Mouse (Mus musculus): ENCODE results near the gene Cyth1. TPM values are rescaled to one million over a fixed set of nuclear protein-coding genes. Genes with fewer than 3 reads are reported as not detected.
A peak's percentile ranks its signal among the peaks of the same experiment; 100 is the strongest.

The Cyth1 gene
- polyA plus RNA-seq, 1 experiment from 2014 or later: 11.5 TPM

- Histone ChIP-seq H3K27ac (ENCODE audit: low read depth) (no peak overlapping the region), H3K27me3 (ENCODE audit: insufficient read depth, low read length) (no peaks in the 10 kb centered on the region), H3K4me2 (no peak overlapping the region), H3K4me1 (ENCODE audit: insufficient read depth) (no peaks in the 10 kb centered on the region), H3K36me3 (ENCODE audit: insufficient read depth) (no peaks in the 10 kb centered on the region), H3K9me3 (ENCODE audit: low read depth, low read length) (no peaks in the 10 kb centered on the region; the same call in 1 of the 2 replicates), H3K9ac (no peak overlapping the region), H3K4me3 (ENCODE audit: low read depth, low read length) (no peak overlapping the region)
- DNase-seq: peak; percentile 38
- ATAC-seq (ENCODE audit: insufficient read depth): no peak
- 85% methylated on average over 23 of the region's 23 CpGs for WGBS
- peak; percentile 68 for TF ChIP-seq CTCF (IDR thresholded peaks at IDR 0.05; ENCODE audit: low read depth)
Observed at GRCm38 (mm10) chr11:118091002-118091670, 157.3 kb downstream of the Cyth1 start.

GRCm38 (mm10) chr11:118088896-118089295 lies 159.5 kb downstream of the Cyth1 start:
- Histone ChIP-seq H3K9me3 (ENCODE audit: low read depth, low read length) (no peaks in the 10 kb centered on the region; the same call in 1 of the 2 replicates), H3K4me2 (no peak overlapping the region), H3K27ac (ENCODE audit: low read depth) (no peak overlapping the region), H3K27me3 (ENCODE audit: insufficient read depth, low read length) (no peaks in the 10 kb centered on the region), H3K4me3 (ENCODE audit: low read depth, low read length) (no peak overlapping the region), H3K9ac (no peak overlapping the region), H3K36me3 (ENCODE audit: insufficient read depth) (no peaks in the 10 kb centered on the region), H3K4me1 (ENCODE audit: insufficient read depth) (no peaks in the 10 kb centered on the region)
- WGBS: 51% methylated on average over 19 of the region's 19 CpGs
- peak; percentile 67 for DNase-seq
- TF ChIP-seq CTCF (IDR thresholded peaks at IDR 0.05; ENCODE audit: low read depth): no peak
- ATAC-seq (ENCODE audit: insufficient read depth): peak; percentile 41; the same call in 1 of the 2 replicates

- Histone ChIP-seq H3K9ac (no peak overlapping the region), H3K36me3 (ENCODE audit: insufficient read depth) (no peaks in the 10 kb centered on the region), H3K4me3 (ENCODE audit: low read depth, low read length) (no peak overlapping the region), H3K27ac (ENCODE audit: low read depth) (no peak overlapping the region), H3K27me3 (ENCODE audit: insufficient read depth, low read length) (no peaks in the 10 kb centered on the region), H3K4me1 (ENCODE audit: insufficient read depth) (no peaks in the 10 kb centered on the region), H3K4me2 (no peak overlapping the region), H3K9me3 (ENCODE audit: low read depth, low read length) (no peaks in the 10 kb centered on the region; the same call in 1 of the 2 replicates)
- WGBS: 68% methylated on average over 8 of the region's 8 CpGs
- TF ChIP-seq CTCF (IDR thresholded peaks at IDR 0.05; ENCODE audit: low read depth): no peak
- ATAC-seq (ENCODE audit: insufficient read depth) (no peak), DNase-seq (no peak)
Observed at GRCm38 (mm10) chr11:118085961-118086360, 162.4 kb downstream of the Cyth1 start.

- no peak overlapping the region for H3K4me2 ChIP-seq
- no peaks in the 10 kb centered on the region for H3K9me3 ChIP-seq (ENCODE audit: low read depth, low read length)
- no peak overlapping the region for H3K4me3 ChIP-seq (ENCODE audit: low read depth, low read length)
- H3K9ac ChIP-seq: no peak overlapping the region
- ATAC-seq (ENCODE audit: insufficient read depth): peak; percentile 52
- no peaks in the 10 kb centered on the region for H3K27me3 ChIP-seq (ENCODE audit: insufficient read depth, low read length)
- H3K36me3 ChIP-seq (ENCODE audit: insufficient read depth): no peaks in the 10 kb centered on the region
- peak; percentile 82 for DNase-seq
- no peak for TF ChIP-seq CTCF (IDR thresholded peaks at IDR 0.05; ENCODE audit: low read depth)
- 26% methylated on average over 4 of the region's 4 CpGs for whole genome bisulfite sequencing
- H3K27ac ChIP-seq (ENCODE audit: low read depth): no peak overlapping the region
- no peaks in the 10 kb centered on the region for H3K4me1 ChIP-seq (ENCODE audit: insufficient read depth)
Observed at GRCm38 (mm10) chr11:118085176-118085575, 163.2 kb downstream of the Cyth1 start.

- no peak overlapping the region for H3K27ac ChIP-seq (ENCODE audit: low read depth)
- no peaks in the 10 kb centered on the region for H3K27me3 ChIP-seq (ENCODE audit: insufficient read depth, low read length)
- TF ChIP-seq CTCF (IDR thresholded peaks at IDR 0.05; ENCODE audit: low read depth): no peak
- H3K36me3 ChIP-seq (ENCODE audit: insufficient read depth): no peaks in the 10 kb centered on the region
- no peak overlapping the region for H3K9ac ChIP-seq
- ATAC-seq (ENCODE audit: insufficient read depth) (no peak), DNase-seq (no peak)
- 65% methylated on average over 3 of the region's 3 CpGs for WGBS
- no peak overlapping the region for H3K4me2 ChIP-seq
- H3K9me3 ChIP-seq (ENCODE audit: low read depth, low read length): no peaks in the 10 kb centered on the region
- H3K4me1 ChIP-seq (ENCODE audit: insufficient read depth): no peaks in the 10 kb centered on the region
- H3K4me3 ChIP-seq (ENCODE audit: low read depth, low read length): no peak overlapping the region
Observed at GRCm38 (mm10) chr11:118084266-118084665, 164.1 kb downstream of the Cyth1 start.

GRCm38 (mm10) chr11:118083811-118084210 lies 164.6 kb downstream of the Cyth1 start:
- no peak overlapping the region for H3K4me3 ChIP-seq (ENCODE audit: low read depth, low read length)
- no peak for ATAC-seq (ENCODE audit: insufficient read depth)
- H3K4me2 ChIP-seq: no peak overlapping the region
- H3K9me3 ChIP-seq (ENCODE audit: low read depth, low read length): no peaks in the 10 kb centered on the region
- no peaks in the 10 kb centered on the region for H3K4me1 ChIP-seq (ENCODE audit: insufficient read depth)
- no peaks in the 10 kb centered on the region for H3K36me3 ChIP-seq (ENCODE audit: insufficient read depth)
- H3K27me3 ChIP-seq (ENCODE audit: insufficient read depth, low read length): no peaks in the 10 kb centered on the region
- WGBS: 16% methylated on average over 6 of the region's 6 CpGs
- no peak overlapping the region for H3K27ac ChIP-seq (ENCODE audit: low read depth)
- H3K9ac ChIP-seq: no peak overlapping the region
- TF ChIP-seq CTCF (IDR thresholded peaks at IDR 0.05; ENCODE audit: low read depth): peak; percentile 80
- DNase-seq: peak; percentile 91

GRCm38 (mm10) chr11:118082294-118082693 lies 166.1 kb downstream of the Cyth1 start:
- DNase-seq: no peak
- no peaks in the 10 kb centered on the region for H3K27me3 ChIP-seq (ENCODE audit: insufficient read depth, low read length)
- no peak overlapping the region for H3K4me3 ChIP-seq (ENCODE audit: low read depth, low read length)
- TF ChIP-seq CTCF (IDR thresholded peaks at IDR 0.05; ENCODE audit: low read depth): no peak
- no peaks in the 10 kb centered on the region for H3K4me1 ChIP-seq (ENCODE audit: insufficient read depth)
- no peak overlapping the region for H3K4me2 ChIP-seq
- H3K9me3 ChIP-seq (ENCODE audit: low read depth, low read length): no peaks in the 10 kb centered on the region
- H3K36me3 ChIP-seq (ENCODE audit: insufficient read depth): no peaks in the 10 kb centered on the region
- no peak overlapping the region for H3K27ac ChIP-seq (ENCODE audit: low read depth)
- H3K9ac ChIP-seq: no peak overlapping the region
- WGBS: 80% methylated on average over 14 of the region's 14 CpGs
- no peak for ATAC-seq (ENCODE audit: insufficient read depth)

Other genes starting within 250 kb of the Cyth1 start
- gene Dnah17, start 118.0 kb downstream of the Cyth1 start, polyA plus RNA-seq (2014; fragmentation: Nextera tagmentation; extraction: Ambion mirVana): 0.11 and 0.29 TPM in 2 replicates
- 18.7 and 19.9 TPM in 2 replicates for gene Usp36, start 41.7 kb upstream of the Cyth1 start, polyA plus RNA-seq (2014; fragmentation: Nextera tagmentation; extraction: Ambion mirVana)
- gene Cep295nl, start 93.9 kb upstream of the Cyth1 start, polyA plus RNA-seq (2014; fragmentation: Nextera tagmentation; extraction: Ambion mirVana): 0.57 and 0.62 TPM in 2 replicates
- 87.3 and 90.4 TPM in 2 replicates for gene Timp2, start 107.1 kb upstream of the Cyth1 start, polyA plus RNA-seq (2014; fragmentation: Nextera tagmentation; extraction: Ambion mirVana)
- 2.9 and 3.8 TPM in 2 replicates for gene Lgals3bp, start 153.5 kb upstream of the Cyth1 start, polyA plus RNA-seq (2014; fragmentation: Nextera tagmentation; extraction: Ambion mirVana)
- 27.7 and 31.4 TPM in 2 replicates for gene Cant1, start 170.5 kb upstream of the Cyth1 start, polyA plus RNA-seq (2014; fragmentation: Nextera tagmentation; extraction: Ambion mirVana)
- gene C1qtnf1, start 179.6 kb upstream of the Cyth1 start, polyA plus RNA-seq (2014; fragmentation: Nextera tagmentation; extraction: Ambion mirVana): 6.6 and 7.7 TPM in 2 replicates
- 7.0 and 10.5 TPM in 2 replicates for gene Engase, start 228.2 kb upstream of the Cyth1 start, polyA plus RNA-seq (2014; fragmentation: Nextera tagmentation; extraction: Ambion mirVana)

All from lung, embryonic 14.5 days (tissue).